Mouse (Mus musculus) spleen, adult 12 weeks (tissue): ENCODE data around the gene Pkhd1.
"Not testable (repeated sequence)": the region's sequence is repeated elsewhere in the genome, so short reads cannot be mapped to it uniquely, and the experiment has no call there.

Experiments used
- DNase-seq: peaks from one replicate; pipeline ENCODE4 v3.0.0; 2022; ENCODE audit warnings: low spot score

Gene Pkhd1

DNA sequence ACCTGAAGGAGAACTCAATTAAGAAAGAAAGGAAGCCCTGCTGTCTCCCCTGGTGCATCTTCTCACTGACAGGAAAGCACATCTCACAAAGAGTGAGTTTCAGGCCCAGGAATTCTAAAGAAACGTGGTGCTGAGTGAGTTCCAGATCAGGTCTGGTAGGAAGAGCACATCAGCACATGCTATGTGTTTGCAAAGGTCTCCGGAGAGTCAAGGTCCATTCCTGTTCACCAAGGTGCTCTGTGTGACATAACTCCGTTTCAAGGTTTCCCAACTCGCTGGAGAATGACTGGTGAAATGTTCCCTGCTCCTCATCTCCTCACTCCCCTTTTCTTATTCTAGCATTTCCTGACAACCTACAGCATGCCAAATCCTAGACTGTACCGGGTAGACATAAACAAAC, 357.5 kb downstream of the Pkhd1 start:
- no peak for DNase-seq

DNA sequence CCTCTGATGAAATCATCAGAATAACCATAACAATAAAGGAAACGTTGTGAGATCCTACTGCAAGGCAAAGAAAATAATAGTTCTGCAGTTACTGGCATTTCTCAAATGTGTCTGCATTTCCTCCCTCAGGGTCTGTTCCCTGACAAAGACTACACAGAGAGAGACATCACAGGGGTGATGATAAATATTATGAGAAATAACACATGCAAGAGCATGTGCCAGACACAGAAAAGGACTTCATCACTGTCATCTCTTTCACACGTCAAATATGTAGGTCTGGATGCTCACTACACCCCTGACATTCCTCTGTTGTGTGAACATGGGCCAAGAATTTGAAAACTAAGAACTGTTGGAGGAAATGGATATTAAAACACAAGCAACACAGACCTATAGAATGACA, 369.7 kb downstream of the Pkhd1 start:
- DNase-seq: no peak

DNA sequence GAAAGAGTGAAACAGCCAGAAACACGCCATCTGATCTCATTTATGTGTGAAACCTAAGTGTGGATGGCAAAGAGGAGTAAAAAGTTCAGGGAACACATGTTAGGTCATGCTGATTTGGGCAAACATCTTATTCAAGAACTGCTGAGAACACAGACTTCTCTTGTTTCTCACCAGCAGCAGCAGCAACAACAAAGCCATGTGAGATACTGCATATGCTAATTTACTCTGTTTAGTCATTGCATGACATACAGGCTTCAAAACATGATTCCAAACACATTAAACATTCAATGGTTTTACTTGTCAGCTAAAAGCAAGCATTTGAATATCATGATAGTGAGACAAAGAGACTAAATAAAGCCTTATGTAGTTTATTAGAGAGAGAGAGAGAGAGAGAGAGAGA, 401.2 kb downstream of the Pkhd1 start:
- DNase-seq: no peak

DNA sequence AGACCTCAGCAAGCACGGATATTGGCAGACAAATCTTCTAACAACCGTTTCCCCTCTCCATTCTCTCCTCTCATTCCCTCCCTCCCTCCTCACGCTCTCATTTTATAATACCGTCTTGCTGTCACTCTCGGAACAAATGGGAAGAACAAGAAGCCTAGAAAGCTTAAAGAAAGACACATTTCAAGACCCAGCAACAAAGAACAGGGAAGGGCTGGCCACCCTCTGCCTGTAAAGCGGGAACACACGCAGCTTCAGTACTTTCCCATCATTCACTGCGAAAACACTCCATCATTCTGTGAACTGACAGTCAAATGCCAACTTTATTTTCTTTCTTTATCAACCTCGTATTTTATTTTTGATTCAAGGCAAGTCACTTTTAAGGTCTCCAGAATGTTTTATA, 427.4 kb downstream of the Pkhd1 start:
- DNase-seq: no peak

DNA sequence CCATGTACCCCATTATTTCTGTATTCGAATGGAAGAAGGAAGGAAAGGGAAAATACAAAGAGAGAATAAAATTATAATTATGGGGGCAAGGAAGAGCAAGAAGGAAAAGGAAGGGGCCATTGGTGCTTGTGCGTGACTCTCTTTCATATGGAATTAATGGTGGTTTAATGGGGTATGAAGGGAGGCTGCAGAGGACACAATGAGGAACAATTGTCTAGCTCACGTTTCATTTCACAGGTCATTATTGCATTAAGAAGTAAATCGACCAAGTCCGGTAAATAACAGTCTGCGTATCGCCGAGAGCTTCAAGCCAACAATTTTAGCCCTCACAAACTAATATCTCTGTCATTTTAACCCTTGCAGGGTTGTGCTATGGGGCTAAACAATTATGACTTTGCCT, 437.7 kb downstream of the Pkhd1 start:
- DNase-seq: no peak

DNA sequence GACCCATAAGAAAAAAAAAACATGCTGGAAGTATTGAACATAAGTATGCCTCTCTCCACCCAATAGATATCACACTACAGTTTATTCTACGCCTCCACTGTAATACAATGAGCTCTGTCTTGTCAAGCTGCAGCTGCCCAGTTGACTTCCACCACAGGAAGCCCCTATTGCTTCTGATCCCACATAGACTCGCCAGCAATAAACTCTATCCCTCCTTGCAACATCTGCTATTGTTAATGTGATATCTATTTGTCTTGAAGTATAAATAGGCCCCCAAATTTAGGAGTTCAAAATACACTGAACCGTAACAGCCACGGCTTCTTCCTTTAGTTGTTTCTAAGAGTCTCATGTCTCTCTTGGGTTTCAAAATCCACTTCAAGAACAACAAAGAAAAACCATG, 446.7 kb downstream of the Pkhd1 start:
- DNase-seq: no peak

DNA sequence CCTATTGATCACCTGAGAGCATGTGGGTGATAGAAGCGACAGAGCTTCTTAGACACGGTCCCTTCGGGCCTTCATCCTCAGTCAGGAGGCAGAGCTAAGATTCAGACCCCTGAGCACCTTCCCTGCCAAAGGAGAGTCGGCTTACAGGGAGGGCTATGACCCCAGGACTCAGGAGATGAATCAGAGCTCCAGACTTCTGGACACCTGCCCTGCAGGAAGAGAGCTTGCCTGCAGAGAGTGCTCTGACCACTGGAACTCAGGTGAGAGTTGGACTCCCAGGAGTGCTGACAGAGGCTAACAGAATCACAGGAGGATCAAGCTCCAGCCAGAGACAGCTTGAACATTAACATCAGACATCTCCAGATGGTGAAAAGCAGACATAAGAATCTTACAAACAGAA, 467.2 kb downstream of the Pkhd1 start:
- DNase-seq: not testable (repeated sequence)

DNA sequence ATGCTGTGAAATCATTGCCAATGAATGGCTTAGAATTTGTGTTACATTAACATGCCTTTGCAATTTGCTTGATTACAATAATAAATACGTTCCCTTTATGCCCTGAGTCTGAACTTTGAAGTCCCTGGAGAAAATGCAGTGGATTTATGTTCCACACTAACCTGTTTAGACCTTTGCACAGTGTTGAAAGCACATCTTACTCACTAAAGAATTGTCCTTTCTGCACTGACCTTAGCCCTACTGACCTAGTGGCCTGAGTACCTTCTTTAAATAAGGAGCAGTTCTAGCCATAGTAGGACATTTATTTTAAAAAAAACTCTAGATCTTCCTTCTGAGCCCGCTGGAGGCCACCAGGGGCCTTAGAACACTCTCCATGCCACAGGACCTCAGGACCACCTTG, 467.8 kb downstream of the Pkhd1 start:
- DNase-seq: no peak

DNA sequence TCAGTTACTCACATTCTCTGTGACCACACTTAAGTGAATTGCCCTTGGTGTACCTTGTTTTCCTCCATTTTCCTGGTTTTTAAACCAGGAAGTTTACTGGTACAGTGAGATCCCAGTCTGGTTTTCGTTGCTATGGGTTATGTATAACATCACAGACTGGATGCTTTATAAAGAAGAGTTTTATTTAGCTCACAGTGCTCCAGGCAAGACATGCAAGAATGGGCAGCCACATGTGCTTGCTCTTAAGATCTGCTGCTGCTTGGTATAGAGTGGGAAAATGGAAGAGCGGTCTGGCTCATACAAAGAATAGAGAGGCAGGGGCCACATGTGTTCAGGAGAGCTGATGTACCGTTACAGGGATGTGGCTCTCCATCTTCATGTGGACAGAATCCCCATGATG, 481.7 kb downstream of the Pkhd1 start:
- no peak for DNase-seq

DNA sequence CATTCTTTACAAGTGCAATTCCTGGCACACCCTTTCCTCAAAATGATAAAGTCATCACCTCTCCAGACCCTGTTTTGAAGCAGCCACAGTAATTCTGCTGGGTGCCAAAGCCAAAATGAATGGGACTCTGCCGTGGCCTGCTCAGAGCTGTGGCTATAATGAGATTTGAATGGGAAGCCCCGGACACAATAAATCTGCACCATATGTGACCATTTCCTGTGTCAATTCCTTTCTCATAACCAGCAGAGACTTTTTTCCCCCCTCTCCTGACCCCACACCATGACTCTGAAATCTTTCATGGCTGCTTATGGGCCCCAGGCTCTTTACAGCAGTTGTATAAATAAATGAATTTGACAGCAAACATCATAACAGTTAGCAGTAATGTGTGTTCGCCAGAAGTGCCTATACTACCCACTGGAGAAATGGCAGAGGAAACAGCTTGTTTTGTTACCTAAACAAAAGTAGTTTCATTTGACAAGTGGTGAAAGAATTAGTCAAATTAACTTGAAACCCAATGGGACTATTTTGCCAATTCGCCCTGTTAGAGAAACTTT, 482.7 kb downstream of the Pkhd1 start:
- DNase-seq: no peak

DNA sequence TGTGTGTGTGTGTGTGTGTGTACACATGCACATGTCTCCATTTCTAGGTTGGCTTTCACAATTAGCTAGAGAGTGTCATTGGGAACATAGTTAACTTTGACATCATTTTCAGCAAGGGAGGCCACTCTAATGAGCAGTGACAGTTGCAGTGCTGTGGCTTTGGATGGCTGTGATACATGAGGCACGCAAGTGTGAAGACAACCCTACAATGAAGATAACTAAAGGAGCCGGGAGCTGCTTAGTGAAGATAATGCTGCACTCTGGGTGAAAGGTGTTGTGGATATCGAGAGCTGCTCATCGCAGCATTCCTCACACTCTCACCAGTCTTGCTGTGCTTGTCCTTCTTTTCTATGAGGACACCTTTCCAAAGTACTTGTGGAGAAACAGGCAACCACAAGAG, 484.2 kb downstream of the Pkhd1 start:
- no peak for DNase-seq

DNA sequence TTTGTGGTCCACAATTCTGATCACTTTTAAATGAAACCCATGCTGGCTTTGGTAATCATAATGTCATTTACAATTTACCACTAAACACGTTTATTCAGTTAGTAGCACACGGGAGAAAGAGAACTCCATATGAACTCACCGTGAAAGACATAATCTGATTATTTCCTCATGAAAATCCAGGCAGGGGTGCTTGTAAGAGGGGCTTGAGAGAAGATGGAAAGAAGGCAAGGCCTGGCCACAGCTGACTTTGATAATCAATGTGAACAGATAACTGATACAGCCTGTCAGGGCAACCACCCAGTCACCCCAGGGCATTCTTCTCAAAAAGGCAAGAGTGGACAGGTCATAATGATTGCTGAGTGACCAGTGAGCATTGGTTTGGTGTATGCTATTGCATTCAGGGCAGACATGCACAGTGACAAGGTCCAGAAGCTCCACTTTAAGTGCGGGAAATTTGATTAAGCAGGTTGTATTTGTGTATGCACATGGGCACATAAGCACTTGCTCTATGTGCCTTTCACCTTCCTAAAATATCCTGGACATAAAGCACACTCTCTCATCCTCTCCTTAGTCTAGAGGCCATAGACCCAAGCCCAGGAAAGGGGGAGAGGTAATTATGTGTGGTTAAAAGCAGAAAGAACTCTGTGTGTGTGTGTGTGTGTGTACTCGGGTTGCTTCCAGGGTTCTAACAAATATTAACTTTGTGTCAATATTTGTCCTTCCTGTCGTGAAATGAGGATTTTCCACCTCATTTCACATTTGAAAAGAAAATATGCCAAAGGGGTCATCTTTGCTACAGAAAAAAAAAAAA, 485.9 kb downstream of the Pkhd1 start:
- no peak for DNase-seq

DNA sequence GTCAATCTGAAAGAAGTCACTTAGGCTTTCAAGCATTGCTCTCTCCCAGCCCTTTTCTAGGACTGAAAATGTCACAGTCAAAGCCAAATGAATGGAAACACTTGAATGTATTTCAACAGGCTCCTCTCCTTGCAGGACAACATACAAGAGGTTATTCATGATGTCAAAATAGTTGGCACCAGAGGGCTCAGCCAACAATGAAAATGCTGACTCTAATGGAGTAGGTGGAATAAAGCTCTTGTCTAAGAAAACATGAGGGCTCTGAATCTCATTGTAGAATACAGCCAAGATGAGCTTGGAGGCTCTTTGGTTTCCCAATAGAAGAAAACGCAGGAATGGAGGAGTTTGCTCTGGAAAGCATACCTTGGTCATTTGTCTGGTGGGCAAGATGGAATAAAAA, 500.5 kb downstream of the Pkhd1 start:
- DNase-seq: no peak

DNA sequence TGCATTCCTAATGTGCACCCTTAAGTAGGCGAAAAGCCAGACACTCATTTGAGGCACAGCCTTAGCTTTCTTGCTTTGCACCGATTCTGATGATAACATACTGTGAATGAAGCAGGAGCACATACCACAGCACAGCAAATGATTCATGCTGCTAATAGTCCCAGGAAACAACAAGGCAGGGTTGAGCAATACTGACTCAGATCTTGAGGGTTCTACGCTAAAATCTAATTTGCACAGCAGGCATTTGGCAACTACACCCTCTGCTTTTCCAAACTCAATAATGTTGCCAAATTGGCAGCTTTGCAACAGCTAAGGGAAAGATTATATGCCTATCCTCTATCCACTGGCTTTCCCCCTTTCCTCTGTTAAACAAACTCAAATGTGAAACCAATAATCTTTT, 548.1 kb downstream of the Pkhd1 start:
- no peak for DNase-seq

DNA sequence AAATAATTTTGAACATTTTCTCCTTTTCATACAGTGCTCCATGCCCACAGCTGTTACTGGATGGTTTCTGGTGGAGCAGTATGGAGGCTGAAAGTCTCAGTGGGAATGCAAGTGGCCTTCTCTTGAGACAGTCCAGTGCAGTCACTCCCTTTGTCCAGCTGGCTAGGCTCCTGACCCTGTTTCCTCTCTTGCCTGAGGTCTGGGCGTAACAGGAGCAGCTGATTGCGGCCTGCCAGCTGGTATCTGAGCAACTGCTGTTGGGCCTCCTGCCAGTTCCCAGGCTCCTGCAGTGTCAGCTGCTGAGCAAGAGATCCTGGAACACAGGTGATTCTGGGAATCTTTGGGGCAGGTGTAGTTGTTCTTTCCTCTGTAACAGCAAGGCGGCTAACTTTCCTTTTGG, 559.6 kb downstream of the Pkhd1 start:
- no peak for DNase-seq

DNA sequence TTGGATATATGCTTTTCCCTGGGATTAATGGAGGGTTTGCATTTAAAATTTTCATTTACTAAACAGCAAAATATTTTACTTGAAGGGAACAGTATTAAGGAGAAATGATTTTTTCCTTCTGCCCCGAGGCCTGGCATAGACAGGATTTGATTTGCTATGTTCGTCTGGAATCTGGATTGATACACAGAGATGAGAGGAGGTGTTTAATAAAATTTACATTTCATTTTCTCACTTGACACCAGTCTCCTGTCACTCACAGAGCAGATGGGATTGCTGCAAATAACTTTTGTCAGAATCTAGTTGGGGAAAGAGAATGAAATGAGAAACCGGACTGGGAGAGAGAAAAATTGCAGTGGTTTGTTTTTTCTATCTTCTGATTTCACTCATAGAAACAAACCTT, 578.5 kb downstream of the Pkhd1 start:
- no peak for DNase-seq

DNA sequence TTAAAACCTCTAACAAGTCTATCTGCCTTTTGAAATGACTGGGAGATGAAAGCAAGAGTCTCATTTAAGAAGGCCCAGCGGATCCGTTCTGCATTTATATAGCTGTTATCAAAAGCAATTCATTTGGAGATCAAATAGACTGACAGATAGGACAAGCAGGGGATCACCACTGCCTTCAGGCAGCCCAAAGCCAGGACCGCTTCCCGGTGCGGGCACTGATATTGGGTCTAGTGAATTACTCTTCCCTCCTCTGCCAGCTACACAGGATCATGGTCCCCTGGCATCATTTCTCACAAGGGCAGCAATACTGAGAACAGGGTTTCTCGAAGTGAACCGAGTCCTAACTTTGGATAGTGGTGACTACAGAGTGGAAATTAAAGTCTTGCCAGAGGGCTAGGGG, 582.6 kb downstream of the Pkhd1 start:
- DNase-seq: no peak

DNA sequence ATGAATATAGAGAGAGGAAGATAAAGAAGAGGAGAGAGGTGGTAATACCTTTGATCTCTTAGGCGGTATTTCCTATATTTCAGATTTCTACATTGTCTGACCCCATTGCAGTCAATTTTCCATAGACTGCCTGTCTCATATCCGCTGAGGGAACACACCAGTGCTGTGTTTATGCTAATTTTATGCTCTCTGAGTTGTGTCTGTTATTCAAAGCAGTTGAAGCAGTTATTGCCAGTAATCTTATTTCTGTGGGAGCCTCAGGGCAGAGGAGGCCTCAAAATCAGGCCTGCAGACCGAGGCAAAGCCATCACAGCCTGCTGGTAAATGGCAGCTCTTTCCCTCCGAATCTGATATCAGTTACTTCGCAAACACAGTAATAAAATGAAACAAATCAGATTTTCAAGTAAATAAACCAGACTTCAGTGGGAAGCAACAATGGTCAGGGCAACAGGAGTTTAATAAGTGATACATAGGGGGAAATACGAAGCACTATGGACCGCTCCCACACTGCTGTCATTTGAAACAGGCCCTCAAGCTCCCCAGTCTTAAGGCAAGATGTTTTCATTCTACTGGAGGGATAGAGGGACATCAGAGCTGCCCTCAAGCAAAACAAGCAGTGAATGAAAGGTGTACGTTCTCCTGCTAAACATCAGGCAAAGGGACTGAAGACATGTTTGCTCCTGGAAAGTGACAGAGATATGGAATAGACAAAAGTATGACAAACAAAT, 599.5 kb downstream of the Pkhd1 start:
- DNase-seq: no peak

DNA sequence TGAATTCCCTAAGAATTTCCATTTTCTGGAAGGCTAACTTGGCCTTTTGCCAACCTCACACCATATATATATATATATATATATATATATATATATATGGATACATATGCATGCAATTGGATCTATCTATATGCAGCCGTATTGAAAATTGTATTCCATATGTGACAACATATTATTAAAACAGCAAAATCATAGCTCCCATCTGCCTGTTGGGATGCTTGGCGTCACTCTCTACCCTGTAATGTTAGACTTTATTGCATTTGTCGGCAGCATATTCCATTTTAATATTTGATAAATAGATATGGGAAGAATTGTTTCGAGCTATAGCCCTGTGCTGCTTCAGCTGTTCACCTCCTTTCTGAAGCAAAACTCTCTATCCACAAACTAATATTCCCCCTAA, 600.2 kb downstream of the Pkhd1 start:
- DNase-seq: no peak
